Mouse (Mus musculus) embryonic facial prominence, embryonic 14.5 days (tissue): ENCODE measurements at regions not wholly inside any gene's neighbourhood (a gene's known extent, or its start where the extent isn't known, plus 50 kb on each side); places are given as distances from the start of the nearest gene placed in this dataset.

Experiments
- ATAC-seq: fragments of 200-750 bp; cut with Nextera tagmentation; 2 replicates; pipeline ENCODE4 v1.8.0; 2017; ENCODE audit warnings: low read depth, moderate number of reproducible peaks, moderate TSS enrichment
- DNase-seq: peaks from one replicate; pipeline ENCODE4 v3.0.0-alpha.2; 2015; ENCODE audit warnings: low spot score
- H3K27ac ChIP-seq: fragments of 300-500 bp; sonication (generic); replicated peaks from 2 replicates; pipeline ENCODE4 v1.5.1; 2014; ENCODE audit warnings: low read depth, mild to moderate bottlenecking, low read length, moderate library complexity
- H3K27me3 ChIP-seq: fragments of 300-500 bp; sonication (generic); replicated peaks from 2 replicates; pipeline ENCODE4 v1.6.1; 2014; ENCODE audit warnings: low read length; ENCODE audit not compliant: control insufficient read depth, insufficient read depth
- H3K36me3 ChIP-seq: fragments of 300-500 bp; sonication (generic); 2 replicates; pipeline ENCODE4 v1.6.1; 2014; ENCODE audit warnings: low read length, mixed read lengths; ENCODE audit not compliant: control insufficient read depth, insufficient read depth
- H3K4me1 ChIP-seq: fragments of 300-500 bp; sonication (generic); 2 replicates; pipeline ENCODE4 v1.6.1; 2014; ENCODE audit warnings: antibody characterized with exemption, low read length; ENCODE audit not compliant: control insufficient read depth, insufficient read depth
- H3K4me2 ChIP-seq: fragments of 300-500 bp; sonication (generic); 2 replicates; pipeline ENCODE4 v1.6.1; 2014; ENCODE audit warnings: low read depth, mild to moderate bottlenecking, low read length, moderate library complexity, mixed read lengths
- H3K4me3 ChIP-seq: fragments of 300-500 bp; sonication (generic); 2 replicates; pipeline ENCODE4 v1.5.1; 2014; ENCODE audit warnings: low read depth, mild to moderate bottlenecking, low read length
- H3K9ac ChIP-seq: fragments of 300-500 bp; sonication (generic); 2 replicates; pipeline ENCODE4 v1.6.1; 2014; ENCODE audit warnings: low read depth, mild to moderate bottlenecking, low read length, moderate library complexity, mixed read lengths
- H3K9me3 ChIP-seq: fragments of 300-500 bp; sonication (generic); 2 replicates; pipeline ENCODE4 v1.6.1; 2016; ENCODE audit warnings: low read length; ENCODE audit not compliant: control insufficient read depth
- WGBS: fragments of 180-500 bp; shearing (Covaris S2); extraction: QIAGEN DNeasy Blood & Tissue Kit; methylation state at CpG from one replicate; pipeline ENCODE4 v1.1.7; 2014; 5-methylcytosine and 5-hydroxymethylcytosine counted together

GRCm38 (mm10) chr4:26171177-26171576 lies 175.5 kb downstream of the Manea start:
- Histone ChIP-seq H3K9me3 (no peaks in the 10 kb centered on the region), H3K9ac (no peak overlapping the region), H3K36me3 (no peaks in the 10 kb centered on the region), H3K27ac (no peak overlapping the region), H3K4me1 (no peaks in the 10 kb centered on the region), H3K4me3 (no peak overlapping the region), H3K27me3 (no peaks in the 10 kb centered on the region), H3K4me2 (no peak overlapping the region)
- no peak for DNase-seq
- WGBS: 71% methylated on average over 1 of the region's 1 CpGs
- no peak for ATAC-seq

GRCm38 (mm10) chr4:26156198-26156597 lies 190.5 kb downstream of the Manea start:
- H3K9ac ChIP-seq: no peak overlapping the region
- H3K36me3 ChIP-seq: no peaks in the 10 kb centered on the region
- peak; percentile 2 for DNase-seq
- no peaks in the 10 kb centered on the region for H3K4me1 ChIP-seq
- no peaks in the 10 kb centered on the region for H3K27me3 ChIP-seq
- H3K4me3 ChIP-seq: no peak overlapping the region
- no peaks in the 10 kb centered on the region for H3K9me3 ChIP-seq
- H3K4me2 ChIP-seq: no peak overlapping the region
- no peak overlapping the region for H3K27ac ChIP-seq
- ATAC-seq: no peak
